Mouse (Mus musculus): ENCODE data around the gene Kit.

Kit gene

GRCm38 (mm10) chr5:75632846-75633640 is 58.3 kb downstream of the Kit start:
- intact Hi-C loops (cut with DNase I) = no loop called here

- intact Hi-C loops (cut with DNase I) = no loop called here
Measured at GRCm38 (mm10) chr5:75635385-75635784, 60.7 kb downstream of the Kit start.

GRCm38 (mm10) chr5:75640637-75641036 is 65.9 kb downstream of the Kit start:
- intact Hi-C loops (cut with DNase I) = no loop called here

- intact Hi-C loops (cut with DNase I) = no loop called here
Measured at GRCm38 (mm10) chr5:75647046-75647445, 72.3 kb downstream of the Kit start.

GRCm38 (mm10) chr5:75650566-75650965 is 75.8 kb downstream of the Kit start:
- intact Hi-C loops (cut with DNase I) = no loop called here

- intact Hi-C loops (cut with DNase I) = no loop called here
Measured at GRCm38 (mm10) chr5:75653431-75653830, 78.7 kb downstream of the Kit start.

- intact Hi-C loops (cut with DNase I) = no loop called here
Measured at GRCm38 (mm10) chr5:75658575-75658974, 83.9 kb downstream of the Kit start.

- intact Hi-C loops (cut with DNase I) = no loop called here
Measured at GRCm38 (mm10) chr5:75660342-75660741, 85.6 kb downstream of the Kit start.

- intact Hi-C loops (cut with DNase I) = no loop called here
Measured at GRCm38 (mm10) chr5:75662466-75662865, 87.8 kb downstream of the Kit start.

GRCm38 (mm10) chr5:75663768-75664167 is 89.1 kb downstream of the Kit start:
- intact Hi-C loops (cut with DNase I) = no loop called here

- intact Hi-C loops (cut with DNase I) = no loop called here
Measured at GRCm38 (mm10) chr5:75667083-75667482, 92.4 kb downstream of the Kit start.

- intact Hi-C loops (cut with DNase I) = no loop called here
Measured at GRCm38 (mm10) chr5:75671136-75671788, 96.5 kb downstream of the Kit start.

- intact Hi-C loops (cut with DNase I) = no loop called here
Measured at GRCm38 (mm10) chr5:75676024-75676423, 101.3 kb downstream of the Kit start.

- intact Hi-C loops (cut with DNase I) = no loop called here
Measured at GRCm38 (mm10) chr5:75679896-75680295, 105.2 kb downstream of the Kit start.

- intact Hi-C loops (cut with DNase I) = no loop called here
Measured at GRCm38 (mm10) chr5:75695162-75695809, 120.6 kb downstream of the Kit start.

- intact Hi-C loops (cut with DNase I) = no loop called here
Measured at GRCm38 (mm10) chr5:75696960-75697359, 122.2 kb downstream of the Kit start.

GRCm38 (mm10) chr5:75698556-75698955 is 123.8 kb downstream of the Kit start:
- intact Hi-C loops (cut with DNase I) = no loop called here

- intact Hi-C loops (cut with DNase I) = no loop called here
Measured at GRCm38 (mm10) chr5:75699081-75699480, 124.4 kb downstream of the Kit start.

GRCm38 (mm10) chr5:75699516-75699915 is 124.8 kb downstream of the Kit start:
- intact Hi-C loops (cut with DNase I) = no loop called here

- intact Hi-C loops (cut with DNase I) = no loop called here
Measured at GRCm38 (mm10) chr5:75701662-75702061, 126.9 kb downstream of the Kit start.

- intact Hi-C loops (cut with DNase I) = no loop called here
Measured at GRCm38 (mm10) chr5:75702080-75702479, 127.4 kb downstream of the Kit start.

- intact Hi-C loops (cut with DNase I) = no loop called here
Measured at GRCm38 (mm10) chr5:75704584-75705175, 130.0 kb downstream of the Kit start.

All from adrenal gland (tissue).